Mouse (Mus musculus) layer of hippocampus, postnatal 10 days (tissue): Measurements from ENCODE around the gene Pde1c. TPM values are rescaled to one million over a fixed set of nuclear protein-coding genes. Genes with fewer than 3 reads are reported as not detected.
A peak's percentile ranks its signal among the peaks of the same experiment; 100 is the strongest.

ENCODE experiments used
- DNase-seq, 2 experiments: peaks; one replicate each; pipeline ENCODE4 v3.0.0; 2021; ENCODE audit warnings: low spot score in 2 of 2
- total RNA-seq, 2 experiments: library from RNA; stranded (reverse); gene quantifications; 2 replicates each; pipeline ENCODE4 v1.2.3; 2021

Gene Pde1c
- total RNA-seq, 2 experiments from 2014 or later = 4.5 to 4.6 TPM

DNA sequence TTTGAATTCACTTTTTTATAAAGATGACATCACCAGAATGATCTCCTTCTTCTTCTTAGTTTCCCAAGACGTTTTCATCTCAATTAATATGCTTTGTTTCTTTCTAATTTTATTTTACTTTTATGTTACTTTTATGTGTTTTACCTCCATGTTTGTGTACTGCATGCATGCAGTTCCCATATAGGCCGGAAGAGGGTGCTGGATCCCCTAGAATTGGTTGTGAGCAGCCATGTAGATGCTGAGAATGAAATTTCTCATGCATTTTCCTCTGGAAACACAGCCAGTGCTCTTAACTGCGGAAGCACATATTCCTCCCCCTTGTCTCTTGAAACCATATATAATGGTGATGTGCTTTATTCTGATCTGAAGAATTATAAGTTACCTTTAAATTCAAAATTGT is 110.8 kb downstream of the Pde1c start:
- peak in 1 of 2 experiments; percentile 18 for DNase-seq

DNA sequence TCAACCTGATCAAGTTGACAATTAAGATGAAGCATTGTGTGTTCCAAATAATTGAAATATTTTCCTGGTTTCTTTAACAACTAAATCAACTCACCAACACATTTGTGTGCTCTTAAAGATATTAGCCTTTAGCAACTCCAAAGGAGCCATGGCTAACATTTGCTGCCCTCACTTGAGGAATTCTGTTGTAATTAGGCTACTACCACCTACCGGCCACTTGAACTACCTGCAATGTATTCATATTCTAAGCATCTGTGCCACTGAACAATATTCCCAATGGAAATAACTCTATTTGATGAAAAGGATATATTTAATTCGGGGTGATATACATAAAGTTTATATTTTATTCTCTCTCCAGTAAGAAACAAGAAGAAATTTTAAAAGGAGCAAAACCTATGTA is 121.0 kb downstream of the Pde1c start:
- DNase-seq = no peak

DNA sequence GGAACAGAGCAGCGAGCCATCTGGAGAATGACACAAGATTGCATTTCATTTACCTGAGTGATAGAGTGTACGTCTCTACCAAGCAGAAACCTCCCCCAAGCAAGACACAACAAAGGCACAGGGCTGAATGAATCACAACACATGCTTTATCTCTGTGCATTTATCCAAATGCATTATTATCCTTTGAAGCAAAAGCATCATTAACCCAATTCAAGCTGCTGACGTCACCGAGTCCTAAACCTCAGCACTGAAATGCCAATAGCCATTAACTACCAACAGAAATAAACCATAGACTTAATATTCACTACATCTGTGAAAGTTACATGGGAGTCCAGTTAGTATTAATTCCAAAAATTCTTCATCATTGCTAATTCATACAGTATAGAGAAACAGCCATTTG is 127.4 kb downstream of the Pde1c start:
- DNase-seq = no peak

DNA sequence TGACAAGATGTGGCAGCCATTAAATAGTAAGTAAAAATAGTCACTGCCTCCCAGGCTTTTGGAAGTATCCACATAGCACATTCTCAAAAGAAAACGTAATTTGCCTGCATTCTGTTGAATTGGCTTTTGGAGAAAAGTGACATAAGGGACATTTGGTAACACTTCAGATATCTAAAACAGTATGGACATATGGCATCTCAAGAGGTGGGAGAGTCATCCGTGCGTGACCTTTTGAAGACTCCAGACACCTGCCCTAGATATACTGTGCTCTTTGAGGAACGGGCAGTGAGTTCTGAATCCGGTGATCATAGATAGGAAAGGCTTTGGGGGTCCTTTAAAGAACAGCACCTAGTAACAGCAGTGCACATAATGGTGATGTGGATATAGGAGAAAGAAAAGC is 143.1 kb downstream of the Pde1c start:
- DNase-seq = no peak

DNA sequence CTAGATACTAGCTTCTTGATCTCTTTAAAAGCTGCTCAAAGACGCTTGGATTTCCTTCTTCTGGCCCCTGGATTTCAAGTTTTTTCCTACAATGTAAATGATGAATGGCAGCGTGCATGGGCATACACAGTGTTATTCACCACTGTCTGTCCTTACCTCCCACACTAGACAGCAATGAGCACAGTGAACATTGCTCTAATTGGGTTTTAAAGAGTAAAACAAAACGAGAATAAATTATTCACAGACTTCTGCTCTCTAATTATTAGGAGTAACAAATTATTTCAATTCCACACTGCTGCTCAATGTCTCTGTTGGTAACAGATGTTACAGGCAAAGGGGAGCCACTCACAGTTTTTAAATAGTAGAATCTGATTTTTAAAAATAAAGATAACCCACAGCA is 146.0 kb downstream of the Pde1c start:
- DNase-seq = no peak

DNA sequence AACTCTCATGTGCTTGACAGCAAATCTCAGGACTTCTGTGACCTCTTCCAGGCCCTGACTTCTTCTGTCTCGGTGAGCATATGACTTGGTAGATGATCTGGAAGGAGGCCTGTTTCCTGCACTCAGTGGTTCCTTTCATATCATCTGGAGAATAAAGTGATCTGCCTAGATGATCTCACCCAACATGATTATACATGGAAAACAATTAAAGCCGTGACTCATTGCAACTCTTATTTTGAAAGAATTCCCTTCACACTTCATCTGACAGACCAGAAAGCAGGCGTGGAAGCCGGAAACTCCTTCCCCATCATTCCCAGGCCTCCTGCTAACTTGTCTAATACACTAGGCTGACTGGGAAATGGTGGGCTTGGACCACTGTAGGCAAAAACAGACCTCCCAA is 152.7 kb downstream of the Pde1c start:
- DNase-seq = no peak

DNA sequence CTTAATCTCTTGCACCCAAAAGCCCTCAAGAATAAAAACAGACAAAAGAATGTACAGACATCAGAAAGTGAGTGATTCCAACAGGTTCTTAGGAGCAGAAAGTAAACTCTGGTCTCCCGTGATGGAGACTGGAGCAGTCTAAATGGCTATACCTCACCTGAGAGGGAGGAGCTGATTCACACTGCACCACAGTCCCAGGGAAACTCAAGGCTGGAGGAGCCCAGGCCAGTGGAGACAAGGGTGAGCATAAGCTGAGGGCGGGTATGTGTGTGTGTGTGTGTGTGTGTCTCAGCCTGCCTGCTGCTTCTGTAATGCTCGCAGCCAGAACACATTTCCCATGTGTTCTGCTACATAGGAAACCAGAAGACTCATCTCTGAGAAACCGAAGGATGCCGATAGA is 179.7 kb downstream of the Pde1c start:
- peak in 1 of 2 experiments; percentile 12 for DNase-seq

DNA sequence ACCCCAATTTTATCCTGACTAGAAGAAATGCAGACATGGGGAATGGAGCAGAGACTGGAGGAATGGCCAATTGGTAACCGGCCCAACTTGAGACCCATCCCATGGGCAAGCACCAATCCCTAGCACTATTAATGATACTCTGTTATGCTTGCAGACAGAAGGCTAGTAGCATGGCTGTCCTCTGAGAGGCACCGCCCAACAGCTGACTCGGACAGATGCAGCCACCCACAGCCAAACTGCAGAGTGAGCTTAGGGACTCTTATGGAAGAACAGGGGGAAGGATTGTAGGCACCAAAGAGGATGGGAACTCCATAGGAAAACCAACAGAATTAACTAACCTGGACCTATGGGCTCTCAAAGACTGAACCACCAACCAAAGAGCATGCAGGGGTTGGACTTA is 192.5 kb downstream of the Pde1c start:
- no peak for DNase-seq

DNA sequence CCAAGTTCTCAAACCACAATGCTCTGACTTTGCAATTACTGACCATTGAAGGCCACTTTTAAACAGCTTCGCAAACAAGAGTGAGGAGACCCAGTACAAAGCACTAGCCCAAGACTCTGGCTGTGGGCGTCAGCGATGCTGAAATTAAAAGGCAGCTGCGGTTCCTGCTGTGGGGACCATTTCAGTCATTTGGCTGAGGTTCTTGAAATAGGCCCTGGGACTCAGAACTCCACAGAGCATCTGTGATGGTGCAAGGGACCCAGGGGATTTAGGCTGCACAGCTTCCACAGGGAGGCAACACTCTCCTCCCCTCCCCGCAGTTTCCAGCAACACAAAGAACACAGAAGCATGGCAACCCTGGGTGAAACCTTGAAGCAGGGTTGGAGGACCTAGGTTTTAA is 194.7 kb downstream of the Pde1c start:
- DNase-seq = no peak

DNA sequence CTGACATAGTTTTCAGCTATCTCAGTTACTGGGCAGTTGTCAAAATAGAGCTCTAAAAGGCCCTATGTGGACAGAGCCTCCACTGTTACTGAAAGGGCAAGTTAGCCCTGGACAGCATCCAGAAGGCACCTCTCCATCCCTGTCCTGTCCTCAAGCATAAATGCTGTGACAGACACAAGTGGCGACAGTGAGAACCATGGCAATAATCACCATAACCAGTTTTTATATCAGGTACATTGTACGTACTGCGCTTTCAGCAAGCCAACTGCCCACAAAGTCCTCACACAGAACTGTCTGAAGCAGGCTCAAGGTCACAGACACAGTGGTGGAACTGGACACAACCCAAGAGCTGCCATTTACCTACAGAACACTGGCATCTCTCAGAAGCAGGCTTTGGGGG is 195.2 kb downstream of the Pde1c start:
- no peak for DNase-seq

DNA sequence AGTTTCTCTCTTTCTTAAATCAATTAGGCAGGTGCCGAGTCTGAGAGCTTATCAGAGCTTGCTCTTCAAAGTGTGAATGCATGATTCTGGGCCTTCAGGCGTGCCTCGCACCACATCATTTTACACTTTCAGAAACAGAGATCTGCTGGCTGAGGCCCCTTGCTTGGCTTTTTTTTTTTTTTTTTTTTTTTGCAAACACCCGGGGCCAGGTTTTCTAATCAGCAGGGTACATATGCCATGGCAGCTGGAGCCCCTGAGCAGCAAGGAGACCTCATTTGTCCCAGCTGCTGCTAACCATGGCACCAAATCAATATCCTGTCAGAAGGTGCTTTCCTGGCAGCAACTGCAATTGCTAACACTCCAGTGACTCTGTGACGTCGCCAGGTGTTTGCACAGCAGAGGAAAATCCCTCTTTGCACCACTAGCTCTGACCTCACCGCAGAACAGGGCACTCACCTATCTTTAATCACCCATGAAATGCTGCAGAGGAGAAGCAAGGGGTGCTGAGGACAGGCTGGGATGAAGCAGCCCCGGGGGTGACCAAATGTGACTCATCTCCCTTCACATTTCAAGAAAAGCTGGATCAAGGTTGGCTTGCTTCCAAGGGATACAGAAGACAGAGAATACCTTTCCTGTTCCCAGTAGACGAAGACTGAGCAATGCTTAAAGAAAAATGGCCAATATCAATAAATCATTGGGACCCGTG is 195.7 kb downstream of the Pde1c start:
- no peak for DNase-seq

DNA sequence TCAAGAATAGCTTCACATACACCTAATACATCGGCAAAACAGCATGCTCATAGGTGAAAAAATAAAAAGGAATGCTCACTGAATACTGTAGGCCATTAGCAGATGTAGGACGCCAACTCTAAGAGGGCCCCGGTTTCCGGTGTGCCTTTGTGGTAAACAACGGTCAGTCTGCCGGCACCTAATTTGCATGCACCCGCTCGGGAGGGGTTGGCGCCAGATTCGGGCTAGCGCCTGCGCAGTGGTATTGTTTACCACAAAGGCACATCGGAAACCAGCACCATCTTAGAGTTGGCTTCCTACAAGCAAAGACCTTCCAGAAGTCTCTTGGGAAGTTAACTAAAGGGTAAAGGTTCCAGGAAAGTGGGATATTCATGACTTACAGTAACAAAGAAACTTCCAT is 199.4 kb downstream of the Pde1c start:
- DNase-seq = no peak

DNA sequence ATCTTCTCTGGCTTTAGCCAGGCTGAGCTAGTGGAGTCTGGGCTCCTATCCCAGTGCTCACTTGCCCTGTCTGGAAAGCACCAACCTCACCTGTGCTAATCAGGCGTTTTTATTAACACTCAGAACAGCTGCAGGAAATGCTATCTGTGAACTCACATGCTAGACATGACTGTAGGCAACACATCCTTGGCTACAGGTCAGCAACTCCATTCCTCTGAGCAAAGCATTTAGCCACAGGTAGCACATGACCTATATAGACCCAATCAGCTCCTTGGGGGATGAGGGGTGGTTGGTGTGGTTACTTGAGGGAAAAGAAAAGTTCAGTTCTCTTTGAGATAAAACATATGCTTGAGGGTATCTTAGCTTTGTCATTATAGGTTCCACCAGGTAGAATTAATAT is 200.8 kb downstream of the Pde1c start:
- DNase-seq = no peak

DNA sequence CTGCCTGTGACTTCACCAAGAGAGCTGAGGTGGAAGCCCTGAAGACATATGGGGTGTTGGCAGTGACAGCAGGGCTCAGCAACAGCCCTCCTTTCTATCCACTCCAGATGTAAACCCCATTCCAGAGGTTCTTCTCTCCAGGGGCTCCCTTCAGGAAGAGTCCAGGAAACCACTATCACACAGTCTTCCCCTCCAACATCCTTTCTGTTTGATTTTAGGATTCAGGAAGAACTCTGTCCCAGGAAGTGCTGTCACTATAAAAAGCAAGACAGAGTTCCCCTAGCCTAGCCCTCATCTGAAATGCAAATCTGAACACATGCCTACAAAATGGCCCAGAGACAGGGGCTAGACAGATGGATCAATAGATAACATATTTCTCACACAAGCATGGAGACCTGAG is 201.6 kb downstream of the Pde1c start:
- no peak for DNase-seq

DNA sequence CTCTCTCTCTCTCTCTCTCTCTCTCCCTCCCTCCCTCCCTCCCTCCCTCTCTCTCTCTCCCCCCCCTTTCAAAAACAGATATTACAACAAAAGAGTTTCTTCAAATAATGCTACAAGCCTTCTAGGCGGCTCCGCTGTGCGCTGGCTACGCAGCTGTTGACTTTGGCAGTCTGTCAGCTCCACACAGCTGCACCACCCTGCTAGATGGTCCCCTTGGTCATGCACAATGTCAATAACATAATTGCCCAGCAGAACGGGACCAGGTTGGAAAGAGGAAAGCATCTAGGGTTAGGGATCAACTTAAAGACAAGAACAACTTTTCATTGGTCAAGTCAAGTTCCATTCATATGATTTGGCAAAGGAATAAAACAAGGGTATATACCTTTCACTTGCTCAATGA is 206.3 kb downstream of the Pde1c start:
- DNase-seq = no peak

DNA sequence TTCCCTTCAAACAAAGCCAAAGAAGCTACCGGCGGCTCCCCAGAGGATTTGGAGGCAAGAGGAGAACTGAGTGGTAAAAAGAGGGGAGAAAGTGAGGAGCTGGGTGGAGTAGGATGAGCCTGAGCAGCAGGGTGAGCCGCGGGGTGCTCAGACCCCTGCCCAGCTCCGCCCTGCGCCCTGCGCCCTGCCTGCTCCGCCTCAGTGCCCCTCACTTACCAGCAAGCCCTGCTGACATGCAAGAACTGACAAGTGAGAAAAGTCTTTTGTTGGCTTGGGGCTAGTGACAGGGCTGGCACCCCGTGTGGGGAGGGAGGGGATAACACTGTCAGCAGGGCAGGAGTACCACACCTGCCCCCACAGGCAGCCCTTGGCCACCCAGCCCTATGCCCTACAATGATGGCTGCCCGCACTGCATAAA is 206.8 kb downstream of the Pde1c start:
- peak; percentile 41 to 44 for DNase-seq

DNA sequence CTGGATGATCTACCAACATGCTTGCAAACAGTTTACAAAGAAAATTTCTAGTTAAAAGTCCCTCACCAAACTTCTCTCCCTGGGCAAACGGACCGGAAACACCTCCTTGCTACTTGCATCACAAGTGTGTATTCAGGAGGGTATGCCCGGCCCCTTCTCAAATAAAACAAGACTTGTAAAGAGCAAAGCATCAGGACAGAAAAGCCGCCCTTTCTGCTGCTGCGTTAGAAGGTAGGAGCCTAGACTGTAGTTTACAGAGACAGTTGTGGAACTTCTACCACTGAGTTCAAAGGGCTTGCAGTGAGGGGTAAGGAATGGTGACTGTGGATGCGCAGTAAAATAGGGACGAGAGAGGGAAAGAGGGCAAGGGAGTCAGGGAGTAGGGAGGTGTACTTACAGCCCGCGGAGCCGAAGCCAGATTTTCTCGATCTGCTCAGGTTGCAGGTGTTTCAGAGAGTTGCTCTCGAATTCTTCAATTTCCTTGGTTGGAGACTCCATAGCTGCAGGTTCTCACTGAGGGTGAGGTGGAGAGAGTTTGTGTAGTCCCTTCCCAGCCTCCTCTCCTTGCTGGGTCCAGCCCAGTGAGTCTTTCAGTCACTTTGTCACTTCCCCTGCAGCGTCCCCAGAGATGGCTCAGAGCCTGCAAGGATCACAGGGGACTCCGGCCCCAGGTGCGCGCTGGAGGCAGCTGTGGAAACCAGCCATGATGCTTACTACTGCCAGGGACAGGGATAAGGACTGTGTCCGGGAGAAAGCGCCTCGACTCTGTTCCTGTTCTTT is 207.4 kb downstream of the Pde1c start:
- DNase-seq = no peak

DNA sequence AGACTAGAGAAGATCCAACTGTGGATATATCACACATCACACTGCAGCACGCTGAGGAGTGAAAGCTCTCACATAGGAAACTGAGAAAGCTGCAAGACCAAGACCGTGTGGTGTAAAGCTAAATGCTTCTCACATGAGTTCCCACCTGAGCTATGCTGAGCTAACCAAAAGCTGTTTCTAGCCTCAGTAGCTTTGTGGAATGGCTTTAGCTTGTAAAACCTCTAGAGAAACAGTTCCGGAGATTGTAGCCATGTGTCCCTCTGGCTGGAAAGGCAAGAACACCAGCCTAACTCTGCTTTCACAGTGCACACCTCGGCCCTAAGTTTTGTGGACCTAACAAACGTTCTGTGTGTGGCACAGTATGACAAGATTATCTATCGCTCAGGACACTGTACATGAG is 208.8 kb downstream of the Pde1c start:
- DNase-seq = no peak

DNA sequence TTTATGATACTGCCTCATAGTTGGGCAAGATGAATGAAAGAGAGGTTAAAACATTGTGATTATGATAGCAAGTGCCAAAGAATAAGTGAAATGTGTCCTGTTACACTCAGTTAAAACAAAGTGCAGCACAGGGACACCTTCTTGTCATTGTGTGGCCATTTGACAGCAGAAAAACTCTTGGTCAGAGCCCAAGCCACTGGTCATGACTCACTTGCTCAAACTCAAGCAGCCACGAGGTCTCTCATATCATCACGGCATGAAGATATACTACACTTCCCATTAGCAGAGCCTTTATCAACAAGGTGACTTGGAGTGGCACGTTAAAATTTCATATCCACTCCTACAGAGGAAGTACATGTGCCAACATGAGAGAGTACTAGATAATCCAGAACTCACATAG is 209.8 kb downstream of the Pde1c start:
- no peak for DNase-seq

DNA sequence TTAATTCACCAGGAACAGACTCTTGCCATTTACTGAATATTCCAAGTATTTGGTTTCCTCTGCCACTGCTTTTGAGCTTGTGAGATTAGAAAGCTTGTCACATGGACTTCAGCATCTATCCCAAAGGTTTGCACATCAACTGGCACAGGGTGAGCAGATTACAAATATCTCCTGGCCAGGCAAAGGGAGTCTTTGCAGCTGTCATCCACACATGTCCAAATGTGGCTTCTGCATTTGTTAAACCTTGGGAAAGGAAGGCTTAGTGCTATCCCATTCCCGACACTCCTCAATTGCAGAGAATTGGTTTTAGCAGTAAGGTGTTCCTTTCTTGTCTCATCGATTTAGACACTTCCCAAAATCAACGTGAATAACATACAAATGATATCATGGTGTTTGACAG is 221.7 kb downstream of the Pde1c start:
- DNase-seq = no peak

DNA sequence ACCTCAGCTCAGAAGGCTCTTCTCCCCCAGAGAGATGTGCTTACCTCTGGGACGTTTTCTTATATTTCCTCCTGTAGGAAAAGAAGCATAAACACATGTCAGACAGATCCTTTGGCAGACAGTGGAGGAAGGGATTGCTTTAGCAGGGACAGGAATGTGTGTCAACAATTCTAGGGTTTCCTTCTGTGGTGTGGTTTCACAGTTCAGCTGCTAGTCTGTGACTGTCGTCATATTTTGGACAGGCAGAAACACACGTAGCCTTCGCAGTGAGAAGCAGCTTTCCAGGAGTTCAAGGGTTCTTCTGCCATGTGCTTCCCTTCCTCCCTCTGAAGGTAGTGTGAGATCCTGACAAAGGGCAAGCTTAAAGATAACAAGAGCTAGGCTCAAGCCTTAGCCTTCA is 223.8 kb downstream of the Pde1c start:
- DNase-seq = no peak

DNA sequence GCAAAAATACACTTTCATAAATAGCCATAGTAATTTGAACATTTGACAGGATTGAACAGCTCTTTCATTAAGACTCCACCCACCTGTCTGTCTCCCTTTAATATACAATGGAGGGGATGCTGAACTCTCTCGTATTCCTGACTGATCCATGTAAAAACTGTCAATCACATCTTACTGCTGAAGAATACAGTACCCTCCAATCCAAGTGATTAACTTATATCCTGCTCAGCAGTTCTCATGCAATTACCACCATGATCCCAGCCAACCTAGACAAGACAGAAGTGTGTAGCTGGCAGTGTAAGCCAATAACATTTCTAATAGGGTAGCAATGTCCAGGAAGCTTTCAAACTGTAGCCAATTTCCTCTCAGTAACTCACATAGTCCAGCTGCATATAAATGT is 226.9 kb downstream of the Pde1c start:
- DNase-seq = no peak
